Mouse (Mus musculus): ENCODE data around the gene Scgb3a1. TPM values are rescaled to one million over a fixed set of nuclear protein-coding genes. Genes with fewer than 3 reads are reported as not detected.
A peak's percentile ranks its signal among the peaks of the same experiment; 100 is the strongest.

Gene Scgb3a1
- total RNA-seq (2021): under 1 TPM in 1 of 2 experiments, not detected in 1; 0.78 TPM

DNA sequence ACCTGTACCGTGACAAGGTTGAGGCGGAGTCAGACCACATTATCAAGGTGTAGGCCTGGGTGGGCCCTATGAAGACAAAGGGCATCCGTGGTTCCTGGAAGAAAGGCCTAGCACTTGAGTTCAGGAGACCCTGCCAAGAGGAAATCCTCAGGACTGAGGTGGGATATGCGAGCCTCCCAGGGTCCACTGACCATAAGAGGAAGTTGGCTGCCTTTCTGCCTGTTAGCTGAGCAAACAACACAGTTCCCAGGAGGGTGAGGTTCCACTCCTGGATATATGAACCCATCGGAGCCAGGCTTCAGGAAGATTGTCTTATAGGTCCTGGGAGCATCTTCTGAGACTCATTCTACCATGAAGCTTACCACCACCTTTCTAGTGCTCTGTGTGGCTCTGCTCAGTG is at the start of gene Scgb3a1:
Gene Scgb3a1 (plus strand): TSS at position 301 of the 400 bp plus-strand sequence.
- DNase-seq (ENCODE audit: low spot score in 2 of 2): no peak

DNA sequence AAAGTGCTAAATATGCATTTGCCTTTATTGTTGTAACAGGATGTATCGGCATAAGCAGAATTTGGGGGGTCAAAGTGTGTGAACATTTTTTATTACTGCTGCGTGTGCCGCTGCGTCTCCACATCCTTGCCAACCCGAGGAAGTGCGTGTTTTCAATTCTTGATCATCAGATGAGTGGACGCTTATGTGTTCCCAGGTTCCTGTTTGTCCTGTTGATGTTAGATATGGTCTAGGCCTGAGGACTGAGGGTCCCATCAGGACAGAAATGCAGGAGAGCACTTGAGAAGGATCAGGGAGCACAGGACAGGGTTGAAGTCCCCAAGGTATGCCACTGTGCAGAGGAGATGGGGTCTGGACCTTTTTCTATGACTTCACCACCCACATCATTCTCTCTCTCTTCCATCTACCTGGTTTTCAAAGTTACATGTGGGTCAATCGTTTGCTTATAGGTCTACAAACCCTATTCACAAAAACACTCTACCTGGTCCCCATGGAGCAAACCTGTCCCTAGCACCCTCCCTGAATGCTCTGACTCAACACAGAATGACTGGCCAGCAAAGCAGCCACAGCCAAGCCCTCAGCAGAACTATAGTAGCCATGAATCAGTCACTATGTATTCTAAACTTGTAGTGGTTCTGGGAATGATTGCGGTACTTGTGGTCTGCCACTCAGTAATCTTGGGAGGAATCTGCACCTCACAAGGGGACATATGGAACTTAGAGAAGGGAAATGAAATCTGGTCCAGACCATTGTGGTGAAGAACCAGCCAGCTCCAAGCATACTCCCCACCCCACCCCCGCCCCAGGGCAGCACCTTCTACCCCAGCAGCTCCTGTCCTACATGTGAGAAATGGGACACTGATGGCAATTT is 47.3 kb upstream of the Scgb3a1 start:
- DNase-seq (ENCODE audit: low spot score in 2 of 2): no peak
- intact Hi-C loops (cut with DNase I): no loop called here

More for the DNA sequence above, at the start of gene Scgb3a1:
- intact Hi-C loops (cut with DNase I): no loop called here

DNA sequence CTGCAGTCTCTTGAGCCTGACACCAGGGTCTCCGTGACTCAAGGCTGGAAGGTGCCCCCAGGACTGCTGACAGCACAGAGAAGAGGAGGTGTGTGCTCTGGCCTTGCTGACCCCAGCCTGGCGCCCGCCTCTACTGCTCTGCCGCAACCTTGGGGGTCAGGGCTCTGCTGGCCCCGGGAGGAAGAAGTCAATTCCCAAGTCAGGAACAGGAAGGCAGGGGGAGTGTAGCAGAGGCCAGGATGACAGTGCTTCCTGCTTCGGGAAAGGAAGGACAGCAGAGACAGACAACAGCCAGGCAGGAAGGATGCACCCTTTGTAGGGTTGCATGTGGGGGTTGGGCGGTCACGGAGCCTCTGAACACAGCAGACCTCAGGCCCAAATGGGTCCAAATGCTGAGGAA is 44.9 kb upstream of the Scgb3a1 start:
- no peak for DNase-seq (ENCODE audit: low spot score in 2 of 2)
- intact Hi-C loops (cut with DNase I): no loop called here

DNA sequence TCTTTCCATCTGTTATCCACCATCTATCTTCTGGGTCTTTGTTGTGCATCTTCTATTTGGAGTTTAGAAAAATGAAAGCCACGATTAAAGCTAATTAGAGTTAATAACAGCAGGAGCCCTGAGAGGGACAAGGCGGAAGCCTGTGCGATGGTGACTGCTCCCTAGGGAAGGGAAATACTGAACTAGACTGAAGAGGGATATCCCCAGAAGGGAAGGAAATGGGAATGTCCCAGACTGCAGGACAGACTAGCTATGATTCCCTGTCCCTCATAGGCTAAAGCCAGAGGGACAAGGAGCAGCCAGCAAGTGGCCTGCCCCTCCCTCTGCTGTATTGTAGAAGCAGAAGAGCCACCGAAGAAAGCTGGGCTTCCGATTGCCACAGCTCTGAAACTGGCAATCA is 41.5 kb upstream of the Scgb3a1 start:
- intact Hi-C loops (cut with DNase I): no loop called here

DNA sequence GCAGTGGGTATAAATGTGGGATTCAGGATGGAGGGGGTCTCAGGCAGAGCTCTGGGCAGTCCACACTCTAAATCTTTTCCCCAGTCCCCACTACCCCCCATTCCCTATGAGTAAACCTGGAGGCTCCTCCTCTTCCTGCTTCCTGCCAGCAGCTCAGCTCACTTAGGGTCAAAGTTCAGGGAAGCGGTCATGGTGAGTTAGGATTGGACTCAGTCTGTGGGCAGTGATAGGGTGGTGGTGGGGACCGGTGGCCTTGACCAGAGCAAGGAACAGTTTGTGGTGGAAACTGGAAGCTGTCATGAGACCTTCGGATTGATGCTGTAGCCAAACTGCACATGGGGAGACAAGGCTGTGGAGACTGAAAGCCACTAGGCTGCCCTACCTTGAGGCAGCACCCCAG is 39.3 kb upstream of the Scgb3a1 start:
- intact Hi-C loops (cut with DNase I): no loop called here

More for the DNA sequence above, 41.5 kb upstream of the Scgb3a1 start:
- no peak for DNase-seq (ENCODE audit: low spot score in 2 of 2)

DNA sequence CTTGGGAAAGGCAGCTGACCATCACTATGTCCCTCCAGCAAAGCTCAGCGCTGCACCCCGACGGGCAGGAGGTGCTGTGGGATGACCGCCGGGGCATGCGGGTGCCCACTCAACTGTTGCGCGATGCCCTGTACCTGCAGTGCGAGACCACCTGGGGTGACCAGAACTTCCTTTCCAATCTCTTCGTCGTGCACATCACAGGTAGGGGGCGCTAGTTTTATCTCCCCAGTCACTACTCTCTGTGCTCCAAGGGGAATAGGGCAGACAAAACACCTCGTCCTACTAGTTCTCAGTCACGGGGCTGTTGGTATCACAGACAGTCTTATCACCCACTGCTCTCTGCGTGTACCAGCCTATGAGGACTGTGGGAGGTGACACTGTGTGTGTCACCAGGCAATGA is 37.5 kb upstream of the Scgb3a1 start:
- intact Hi-C loops (cut with DNase I): no loop called here

More for the DNA sequence above, 39.3 kb upstream of the Scgb3a1 start:
- DNase-seq (ENCODE audit: low spot score in 2 of 2): no peak

DNA sequence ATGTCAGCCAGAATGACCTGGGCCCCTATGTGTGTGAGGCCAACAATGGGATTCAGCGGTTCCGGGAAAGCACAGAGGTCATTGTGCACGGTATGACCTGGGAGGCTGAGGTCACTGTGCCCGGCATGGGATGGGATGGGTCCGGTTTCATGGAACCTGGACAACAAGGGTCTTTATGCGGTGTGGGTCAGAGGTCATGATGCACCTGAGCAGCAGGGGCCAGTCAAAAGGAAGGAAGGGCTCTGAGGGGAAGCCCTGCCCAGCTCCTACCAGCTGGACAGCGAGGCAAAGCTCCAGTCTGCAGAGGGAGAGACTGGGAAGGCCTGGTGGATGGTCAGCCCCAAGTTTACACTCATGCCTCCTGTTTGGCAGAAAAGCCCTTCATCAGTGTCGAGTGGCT is 36.7 kb upstream of the Scgb3a1 start:
- intact Hi-C loops (cut with DNase I): no loop called here
- DNase-seq (ENCODE audit: low spot score in 2 of 2): no peak

More for the DNA sequence above, 37.5 kb upstream of the Scgb3a1 start:
- DNase-seq (ENCODE audit: low spot score in 2 of 2): no peak

DNA sequence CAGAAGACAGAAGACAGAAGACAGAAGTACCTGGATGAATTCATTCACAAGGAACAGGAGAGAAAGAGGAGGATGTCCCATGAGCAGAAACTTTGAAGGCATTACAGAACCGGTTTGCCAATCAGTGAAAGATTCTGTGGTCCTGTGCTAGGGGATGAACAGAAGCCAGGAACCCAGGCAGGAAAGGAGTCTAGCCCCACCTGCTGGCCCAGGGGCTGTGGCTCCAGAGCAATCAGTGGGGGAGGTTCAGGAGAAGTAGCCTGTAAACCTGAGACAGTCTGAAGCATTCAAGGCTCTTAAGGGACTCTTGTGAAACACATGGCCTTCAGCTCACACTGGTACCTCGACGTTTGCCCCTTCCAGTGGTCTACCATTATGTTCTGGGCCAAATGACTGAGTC is 32.3 kb upstream of the Scgb3a1 start:
- intact Hi-C loops (cut with DNase I): no loop called here
- DNase-seq (ENCODE audit: low spot score in 2 of 2): no peak

DNA sequence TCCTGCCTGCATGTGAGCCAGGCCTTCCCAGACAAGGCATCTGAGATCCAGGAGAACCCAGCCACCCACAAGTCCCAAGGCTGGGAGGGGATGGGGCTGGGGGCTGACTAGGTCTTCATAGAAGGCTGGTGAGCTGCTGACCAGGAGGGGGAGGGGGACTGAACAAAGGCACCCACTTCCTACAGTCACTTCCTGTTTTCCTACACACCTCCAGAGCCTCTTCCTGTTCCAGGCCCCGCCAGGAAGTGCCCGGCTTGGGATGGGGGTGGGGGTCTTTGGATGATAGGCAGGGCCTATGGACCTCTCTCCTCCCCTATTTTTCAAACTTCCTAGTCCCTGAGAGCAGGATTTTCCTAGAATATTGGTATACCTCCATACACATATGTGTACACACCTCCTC is 31.2 kb upstream of the Scgb3a1 start:
- intact Hi-C loops (cut with DNase I): no loop called here
- DNase-seq (ENCODE audit: low spot score in 2 of 2): no peak

DNA sequence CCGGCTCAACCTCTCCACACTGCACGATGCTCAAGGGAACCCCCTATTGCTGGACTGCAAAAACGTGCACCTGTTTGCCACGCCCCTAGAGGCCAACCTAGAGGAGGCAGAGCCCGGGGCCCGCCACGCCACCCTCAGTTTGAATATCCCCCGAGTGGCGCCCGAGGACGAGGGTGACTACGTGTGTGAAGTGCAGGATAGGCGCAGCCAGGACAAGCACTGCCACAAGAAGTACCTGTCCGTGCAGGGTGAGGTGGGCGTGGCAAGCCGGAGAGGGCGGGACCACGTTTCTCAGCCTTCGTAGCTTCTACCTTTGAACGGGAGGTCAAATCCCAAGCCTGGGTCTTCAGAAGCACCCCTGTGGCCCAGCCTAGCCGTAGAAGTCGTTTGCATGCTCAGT is 29.3 kb upstream of the Scgb3a1 start:
- DNase-seq (ENCODE audit: low spot score in 2 of 2): no peak
- intact Hi-C loops (cut with DNase I): no loop called here

DNA sequence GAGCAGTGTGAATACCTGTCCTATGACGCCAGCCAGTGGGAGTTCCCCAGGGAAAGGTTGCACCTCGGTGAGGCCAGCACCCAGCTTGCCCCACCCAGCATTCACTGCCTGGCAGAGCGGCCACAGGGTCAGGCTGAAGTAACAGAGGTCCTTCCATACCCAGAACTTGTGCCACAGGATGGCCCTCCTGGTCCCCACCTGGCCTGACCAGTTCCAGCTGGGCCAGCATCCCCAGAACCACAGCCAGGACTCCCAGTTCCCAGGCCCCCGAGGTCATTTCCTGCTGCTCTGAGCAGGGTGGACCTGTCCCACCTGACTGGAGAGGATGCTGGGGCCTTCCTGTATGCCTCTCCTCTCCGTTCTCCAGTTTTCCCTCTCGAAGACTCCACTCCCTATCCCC is 27.7 kb upstream of the Scgb3a1 start:
- intact Hi-C loops (cut with DNase I): no loop called here
- DNase-seq (ENCODE audit: low spot score in 2 of 2): no peak

DNA sequence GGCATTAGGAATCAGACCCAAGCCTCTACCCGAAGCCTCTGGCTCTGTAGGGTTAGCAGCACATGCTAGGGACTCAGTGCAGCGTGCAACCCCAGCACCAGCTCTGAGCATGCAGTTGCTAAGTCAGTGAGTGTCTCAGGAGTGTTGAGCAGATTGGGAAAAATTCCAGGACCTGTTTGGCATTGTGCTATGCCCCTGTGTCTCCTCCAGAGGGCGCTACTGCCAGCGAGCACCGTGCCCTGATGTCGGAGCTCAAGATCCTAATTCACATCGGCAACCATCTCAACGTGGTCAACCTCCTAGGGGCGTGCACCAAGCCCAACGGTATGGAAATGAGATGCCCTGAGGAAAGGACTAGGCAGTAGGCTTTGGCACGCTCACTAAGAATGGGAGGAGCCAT is 27.0 kb upstream of the Scgb3a1 start:
- DNase-seq (ENCODE audit: low spot score in 2 of 2): no peak
- intact Hi-C loops (cut with DNase I): no loop called here

DNA sequence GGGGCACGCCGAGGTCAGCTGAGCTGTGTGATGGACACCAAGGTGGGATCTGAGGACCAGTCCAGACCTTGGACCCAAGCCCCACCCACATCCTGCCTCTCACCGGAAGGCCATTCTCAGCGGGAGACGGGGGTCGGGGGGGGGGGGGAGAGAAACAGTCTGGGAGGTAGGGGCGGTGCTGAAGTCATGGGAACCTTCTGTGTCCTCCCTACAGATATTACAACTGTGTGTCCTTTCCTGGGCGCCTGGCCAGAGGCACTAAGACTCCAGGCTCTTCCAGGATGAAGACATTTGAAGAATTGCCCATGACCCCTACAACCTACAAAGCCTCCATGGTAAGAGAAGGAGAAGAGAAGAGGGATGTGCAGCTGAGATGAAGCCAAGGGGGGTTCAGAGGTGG is 17.7 kb upstream of the Scgb3a1 start:
- no peak for DNase-seq (ENCODE audit: low spot score in 2 of 2)
- intact Hi-C loops (cut with DNase I): no loop called here

DNA sequence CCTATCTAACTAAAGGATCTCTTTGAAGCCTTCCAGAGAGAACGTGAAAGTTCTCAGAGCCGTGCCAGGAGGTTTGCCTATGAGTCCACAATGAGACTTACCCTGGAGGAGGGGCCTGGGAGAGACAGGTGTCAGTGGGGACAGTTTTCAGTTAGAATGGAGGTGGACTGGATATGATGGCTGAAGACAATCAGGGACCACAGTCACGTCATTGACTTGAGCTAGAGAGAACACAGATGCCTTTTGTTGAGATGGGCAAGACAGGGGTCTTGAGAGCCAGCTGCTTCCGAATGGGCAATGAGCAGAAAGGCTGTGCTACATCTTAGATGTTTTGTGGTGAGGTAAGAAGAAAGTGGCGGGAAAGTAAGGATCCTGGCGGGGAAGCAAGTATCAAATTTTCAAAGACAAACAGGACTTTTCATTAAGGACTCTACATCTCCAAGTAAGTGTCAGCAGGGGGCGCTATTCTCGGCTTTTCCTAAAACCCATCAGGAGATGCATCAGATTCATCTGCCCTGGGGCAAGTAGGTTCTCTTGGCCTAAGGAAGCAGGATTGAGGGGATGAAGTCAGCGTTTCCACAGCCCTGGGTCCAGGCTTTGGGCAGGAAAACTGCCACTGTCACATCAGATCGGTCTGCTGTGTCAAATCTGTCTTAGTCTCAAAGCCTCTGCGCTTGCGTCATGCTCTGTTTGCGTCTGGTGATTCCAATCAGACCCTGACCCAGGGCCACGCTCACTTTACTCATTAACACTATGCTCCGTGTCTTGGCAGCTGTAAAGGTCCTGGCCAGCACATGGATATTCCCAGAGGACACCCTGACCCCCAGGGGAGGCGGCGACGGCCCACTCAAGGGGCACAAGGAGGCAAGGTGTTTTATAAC is 13.1 kb upstream of the Scgb3a1 start:
- no peak for DNase-seq (ENCODE audit: low spot score in 2 of 2)
- intact Hi-C loops (cut with DNase I): loop anchor here (5.0 kb wide), 2 partner anchors 217 to 307 kb away; no protein-coding TSS in a partner anchor

DNA sequence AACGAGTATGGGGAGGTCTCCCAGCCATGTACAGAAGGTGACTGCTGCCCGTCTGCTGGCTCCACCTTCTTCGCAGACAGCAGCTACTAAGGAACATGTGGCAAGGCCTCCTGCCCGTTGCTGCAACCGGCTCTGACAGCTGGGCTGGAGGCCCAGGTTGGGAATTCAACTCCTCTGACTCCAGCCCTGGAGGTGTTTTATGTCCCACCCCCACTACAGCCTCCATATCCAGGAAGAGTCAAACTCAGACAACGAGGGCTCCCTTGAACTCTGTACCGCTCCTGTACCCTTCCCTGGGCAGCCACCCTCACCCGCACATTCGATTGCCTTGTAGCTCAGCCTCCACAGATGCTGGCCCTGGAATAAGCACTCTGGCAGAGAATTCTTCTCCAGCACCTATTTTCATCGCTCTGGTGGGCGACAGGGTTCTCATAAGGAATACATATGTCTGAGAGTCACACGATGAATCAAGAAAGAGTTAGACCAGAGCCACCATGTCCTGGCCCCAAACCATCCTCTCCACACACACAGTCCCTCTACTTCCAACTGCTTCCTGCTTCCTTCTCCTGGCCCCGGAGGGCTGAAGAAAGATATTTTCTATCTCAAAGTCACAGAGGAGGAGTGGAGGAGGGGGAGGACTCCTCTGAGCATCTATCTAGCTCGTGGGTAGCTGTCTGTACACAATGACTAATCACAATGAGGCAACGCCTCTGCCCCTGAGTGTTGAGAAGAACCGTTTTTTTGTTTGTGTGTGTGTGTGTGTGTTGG is 12.2 kb upstream of the Scgb3a1 start:
- DNase-seq (ENCODE audit: low spot score in 2 of 2): peak; percentile 51 to 82
- intact Hi-C loops (cut with DNase I): loop anchor here (5.0 kb wide), 2 partner anchors 216 to 306 kb away; no protein-coding TSS in a partner anchor

DNA sequence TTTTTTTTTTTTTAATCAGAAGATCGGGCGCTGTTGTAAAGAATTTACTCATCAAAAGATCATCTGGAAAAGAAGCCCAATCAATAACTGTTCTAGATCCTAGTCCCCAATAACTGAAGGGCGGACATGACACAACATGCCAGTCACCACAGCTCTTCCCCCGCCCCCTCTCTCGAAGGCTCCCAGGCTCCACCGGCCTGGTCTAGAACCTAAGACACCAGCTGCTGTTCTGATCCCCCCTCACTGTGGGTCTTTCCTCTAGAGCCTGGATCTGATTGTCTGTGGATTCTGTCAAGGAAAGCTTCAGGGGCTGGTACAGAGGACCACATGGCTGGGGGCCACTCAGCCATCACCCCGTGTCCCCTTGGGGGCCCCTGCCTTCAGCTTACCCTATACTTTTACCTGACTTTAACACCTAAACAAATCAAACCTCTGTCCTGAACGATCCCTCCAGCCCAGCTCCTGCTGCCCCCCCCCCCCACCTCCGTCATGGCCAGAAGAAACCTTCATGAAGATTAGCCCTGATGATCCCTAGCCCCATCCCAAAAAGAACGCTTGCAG is 11.6 kb upstream of the Scgb3a1 start:
- no peak for DNase-seq (ENCODE audit: low spot score in 2 of 2)
- intact Hi-C loops (cut with DNase I): loop anchor here (5.0 kb wide), 2 partner anchors 215 to 305 kb away; no protein-coding TSS in a partner anchor

DNA sequence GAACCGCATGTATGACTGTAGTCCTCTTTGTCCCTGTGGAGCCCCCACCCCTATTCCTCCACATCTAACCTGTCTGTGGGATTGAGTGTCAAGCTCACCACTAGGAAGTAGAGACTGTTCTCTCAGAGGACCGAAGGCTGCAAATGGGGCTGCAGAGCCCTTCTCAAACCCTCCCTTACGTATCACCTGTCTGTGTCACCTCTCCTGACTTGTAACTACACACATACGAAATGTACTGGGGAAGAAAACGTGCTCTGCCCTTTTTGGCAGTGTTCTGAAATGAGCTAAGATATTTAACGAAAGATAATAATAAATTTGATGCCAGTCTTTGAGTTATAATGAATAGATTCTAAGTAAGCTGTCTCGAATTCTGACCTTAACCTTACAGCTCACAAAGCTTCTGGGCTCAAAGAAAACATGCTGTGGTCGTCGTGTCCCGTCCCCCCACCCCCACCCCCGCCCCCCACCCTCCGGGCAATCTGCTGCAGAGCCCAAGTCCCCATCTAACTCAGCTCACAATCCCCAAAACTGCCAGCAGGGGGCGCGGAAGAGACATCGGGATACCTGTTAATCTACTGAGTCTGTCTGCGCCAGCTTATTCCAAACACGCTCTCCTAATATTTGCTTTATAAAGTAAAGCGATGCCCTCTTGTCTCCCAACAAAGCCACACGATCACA is 10.9 kb upstream of the Scgb3a1 start:
- DNase-seq (ENCODE audit: low spot score in 2 of 2): peak; percentile 88 to 89
- intact Hi-C loops (cut with DNase I): loop anchor here (5.0 kb wide), 2 partner anchors 215 to 305 kb away; no protein-coding TSS in a partner anchor

DNA sequence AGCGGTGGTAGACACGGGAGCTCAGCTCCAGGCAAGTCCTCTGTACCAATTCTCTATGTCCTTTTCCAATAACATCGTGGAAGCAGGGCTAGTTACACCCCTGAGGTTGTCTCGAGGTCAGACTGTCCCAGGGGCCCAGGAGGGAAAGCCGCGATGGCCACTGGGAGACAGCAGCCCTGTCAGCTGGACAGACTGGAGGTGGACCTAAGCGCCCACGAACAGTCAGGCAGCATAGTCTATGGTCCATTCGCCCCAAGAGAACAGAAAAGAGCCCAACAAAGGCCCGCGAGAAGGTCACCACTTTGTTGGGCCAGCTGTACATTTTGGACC is 10.4 kb upstream of the Scgb3a1 start:
- no peak for DNase-seq (ENCODE audit: low spot score in 2 of 2)
- intact Hi-C loops (cut with DNase I): loop anchor here (5.0 kb wide), 2 partner anchors 214 to 304 kb away; no protein-coding TSS in a partner anchor

DNA sequence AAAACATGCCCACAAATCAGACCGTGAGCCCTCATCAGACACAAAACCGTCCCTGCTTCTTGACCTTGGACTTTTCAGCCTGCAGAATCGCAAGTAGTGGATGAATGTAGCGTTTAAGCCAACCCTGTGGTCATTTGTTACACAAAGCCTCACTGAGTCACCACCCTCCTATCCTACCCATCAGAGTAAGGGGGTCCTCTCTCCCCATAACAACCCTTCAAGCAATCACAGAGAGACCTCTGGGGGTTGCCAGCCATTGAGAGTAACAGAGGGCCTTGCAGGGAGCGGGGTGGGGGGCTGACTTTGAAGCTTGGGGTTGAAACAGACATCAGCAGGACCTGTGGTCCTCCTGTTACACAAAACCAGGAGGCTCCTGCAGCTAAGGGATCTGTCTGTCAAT is 8.8 kb upstream of the Scgb3a1 start:
- no peak for DNase-seq (ENCODE audit: low spot score in 2 of 2)
- intact Hi-C loops (cut with DNase I): loop anchor here (5.0 kb wide), 2 partner anchors 213 to 303 kb away; no protein-coding TSS in a partner anchor
